Mouse (Mus musculus) cerebellum, adult 2 months (tissue): ENCODE measurements around the gene Kras. TPM values are rescaled to one million over a fixed set of nuclear protein-coding genes. Genes with fewer than 3 reads are reported as not detected.
A peak's percentile ranks its signal among the peaks of the same experiment; 100 is the strongest.

Experiments
- DNase-seq, 2 experiments: peaks; one replicate each; pipeline ENCODE4 v3.0.0; 2021
- H3K27ac ChIP-seq: fragments of 200-500 bp; 2 replicates; pipeline ENCODE4 v1.5.1; 2012; ENCODE audit warnings: low read length, control low read depth, inconsistent platforms; ENCODE audit not compliant: insufficient read depth
- H3K27me3 ChIP-seq: fragments of 200-500 bp; 2 replicates; pipeline ENCODE4 v1.6.1; 2012; ENCODE audit warnings: inconsistent platforms, mild to moderate bottlenecking, low read length, moderate library complexity; ENCODE audit not compliant: control insufficient read depth, insufficient read depth
- H3K4me1 ChIP-seq: fragments of 200-500 bp; 2 replicates; pipeline ENCODE4 v1.6.1; 2011; ENCODE audit warnings: low read length; ENCODE audit not compliant: control insufficient read depth, insufficient read depth
- H3K4me3 ChIP-seq: fragments of 200-500 bp; replicated peaks from 2 replicates; pipeline ENCODE3; 2011; ENCODE audit warnings: mild to moderate bottlenecking, low read depth, low read length, control low read depth; ENCODE audit not compliant: insufficient read depth
- CTCF ChIP-seq: fragments of 200-500 bp; IDR thresholded peaks from 2 replicates; pipeline ENCODE4 v1.5.1; 2011; ENCODE audit warnings: low read depth, mild to moderate bottlenecking, control low read depth, low read length, moderate library complexity, borderline replicate concordance; ENCODE audit not compliant: insufficient read depth
- POLR2A ChIP-seq: fragments of 200-500 bp; IDR thresholded peaks from 2 replicates; pipeline ENCODE4 v1.6.1; 2011; ENCODE audit warnings: low read length, control low read depth, borderline replicate concordance; ENCODE audit not compliant: insufficient read depth
- WGBS: fragments of 180-500 bp; shearing (Covaris S2); methylation state at CpG from one replicate; pipeline ENCODE4 v1.1.7; 2018; 5-methylcytosine and 5-hydroxymethylcytosine counted together
- polyA plus RNA-seq: library from polyadenylated mRNA; depleted of rRNA; stranded (reverse); fragments of >200 nt; gene quantifications from 2 replicates; pipeline ENCODE4 v1.2.3, GENCODE M21; 2012

Kras gene
- polyA plus RNA-seq, 1 experiment, result 38.6 TPM

- Histone ChIP-seq H3K27ac (no peak overlapping the region), H3K4me3 (no peak overlapping the region), H3K4me1 (no peaks in the 10 kb centered on the region), H3K27me3 (no peaks in the 10 kb centered on the region)
- WGBS, result 80% methylated on average over 11 of the region's 11 CpGs
- no peak for DNase-seq
- TF ChIP-seq CTCF (no peak), POLR2A (no peak)
Measured at GRCm38 (mm10) chr6:145193446-145193845, 56.6 kb downstream of the Kras start.

- Histone ChIP-seq H3K4me1 (no peaks in the 10 kb centered on the region), H3K4me3 (no peak overlapping the region), H3K27ac (no peak overlapping the region), H3K27me3 (no peaks in the 10 kb centered on the region)
- TF ChIP-seq CTCF, result no peak
- TF ChIP-seq POLR2A, result no peak
- no peak for DNase-seq
- 35% methylated on average over 3 of the region's 3 CpGs for WGBS
Measured at GRCm38 (mm10) chr6:145193038-145193437, 57.0 kb downstream of the Kras start.

GRCm38 (mm10) chr6:145187093-145188088, 62.6 kb downstream of the Kras start:
- no peaks in the 10 kb centered on the region for H3K27me3 ChIP-seq
- peak; percentile 32 to 44 for DNase-seq
- H3K27ac ChIP-seq, result no peak overlapping the region
- no peaks in the 10 kb centered on the region for H3K4me1 ChIP-seq
- WGBS, result 66% methylated on average over 27 of the region's 27 CpGs
- TF ChIP-seq CTCF (no peak; the same call in 1 of the 2 replicates), POLR2A (no peak)
- peak overlapping the region; percentile 44 for H3K4me3 ChIP-seq

GRCm38 (mm10) chr6:145186096-145186495, 63.9 kb downstream of the Kras start:
- H3K4me3 ChIP-seq, result no peak overlapping the region
- WGBS, result 83% methylated on average over 1 of the region's 1 CpGs
- TF ChIP-seq CTCF (no peak), POLR2A (no peak)

GRCm38 (mm10) chr6:145182044-145182443, 68.0 kb downstream of the Kras start:
- Histone ChIP-seq H3K4me1 (no peaks in the 10 kb centered on the region; the same call in 1 of the 2 replicates), H3K27ac (no peak overlapping the region), H3K27me3 (no peaks in the 10 kb centered on the region), H3K4me3 (no peak overlapping the region)
- 54% methylated on average over 8 of the region's 8 CpGs for WGBS
- TF ChIP-seq POLR2A, result no peak
- no peak for TF ChIP-seq CTCF
- no peak for DNase-seq

More at GRCm38 (mm10) chr6:145186096-145186495, 63.9 kb downstream of the Kras start:
- DNase-seq, result no peak
- Histone ChIP-seq H3K27me3 (no peaks in the 10 kb centered on the region), H3K27ac (no peak overlapping the region), H3K4me1 (no peaks in the 10 kb centered on the region)

- H3K27me3 ChIP-seq, result no peaks in the 10 kb centered on the region
- TF ChIP-seq CTCF, result peak; percentile 42; the same call in 1 of the 2 replicates
- no peak for TF ChIP-seq POLR2A
- DNase-seq, result no peak
- no peak overlapping the region for H3K4me3 ChIP-seq
- H3K27ac ChIP-seq, result no peak overlapping the region
- H3K4me1 ChIP-seq, result no peaks in the 10 kb centered on the region; the same call in 1 of the 2 replicates
- WGBS, result 31% methylated on average over 6 of the region's 6 CpGs
Measured at GRCm38 (mm10) chr6:145179665-145180064, 70.4 kb downstream of the Kras start.

GRCm38 (mm10) chr6:145176474-145176873, 73.6 kb downstream of the Kras start:
- H3K27me3 ChIP-seq, result no peaks in the 10 kb centered on the region
- peaks cover 3% of the 10 kb centered on the region; the same call in 1 of the 2 replicates for H3K4me1 ChIP-seq
- no peak for DNase-seq
- TF ChIP-seq CTCF (no peak), POLR2A (no peak)
- no peak overlapping the region for H3K4me3 ChIP-seq
- 55% methylated on average over 10 of the region's 10 CpGs for WGBS
- H3K27ac ChIP-seq, result no peak overlapping the region

GRCm38 (mm10) chr6:145175571-145175981, 74.5 kb downstream of the Kras start:
- peaks cover 3% of the 10 kb centered on the region; the same call in 1 of the 2 replicates for H3K4me1 ChIP-seq
- no peak for TF ChIP-seq CTCF
- TF ChIP-seq POLR2A, result no peak
- WGBS, result 49% methylated on average over 9 of the region's 9 CpGs
- H3K4me3 ChIP-seq, result no peak overlapping the region
- H3K27ac ChIP-seq, result no peak overlapping the region
- no peak for DNase-seq
- H3K27me3 ChIP-seq, result no peaks in the 10 kb centered on the region

- no peak for TF ChIP-seq CTCF
- TF ChIP-seq POLR2A, result no peak
- DNase-seq, result peak in 1 of 2 experiments; percentile 7
- Histone ChIP-seq H3K4me1 (0 out of 2 replicates have a peak, but pooled peaks cover 3% of the 10 kb centered on the region), H3K27me3 (no peaks in the 10 kb centered on the region), H3K27ac (no peak overlapping the region), H3K4me3 (no peak overlapping the region)
- 3% methylated on average over 11 of the region's 11 CpGs for WGBS
Measured at GRCm38 (mm10) chr6:145173781-145174191, 76.3 kb downstream of the Kras start.
